Mouse (Mus musculus): ENCODE data around the gene Fermt3. TPM values are rescaled to one million over a fixed set of nuclear protein-coding genes. Genes with fewer than 3 reads are reported as not detected.

Gene Fermt3
- polyA plus RNA-seq, 1 experiment from 2014 or later, result 4.9 TPM

DNA sequence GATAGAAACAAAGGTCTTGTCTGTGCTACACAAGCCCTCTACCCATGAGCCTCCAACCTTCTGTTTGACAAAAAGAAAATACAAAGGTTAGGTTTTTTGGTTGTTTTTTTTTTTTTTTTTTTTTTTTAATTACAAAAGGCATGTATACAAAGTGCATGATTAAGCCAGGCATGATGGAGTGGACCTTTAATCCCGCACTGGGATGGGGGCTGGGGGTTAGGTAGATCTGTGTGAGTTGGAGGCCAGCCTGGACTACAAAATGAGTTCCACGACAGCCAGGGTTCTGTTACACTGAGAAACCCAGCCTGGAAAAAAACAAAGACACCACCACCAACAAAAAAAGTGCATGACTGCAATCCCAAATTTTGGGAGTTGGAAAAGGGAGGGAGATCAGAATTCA lies 21.9 kb upstream of the Fermt3 start:
- H3K4me1 ChIP-seq (ENCODE audit: control insufficient read depth, insufficient read depth, low read length), result peaks cover 13% of the 10 kb centered on the region
- no peak overlapping the region; the same call in 1 of the 2 replicates for H3K4me3 ChIP-seq (ENCODE audit: low read length)
- ATAC-seq (ENCODE audit: low FRiP score, low TSS enrichment), result no peak
- no peak overlapping the region; the same call in 1 of the 2 replicates for H3K27ac ChIP-seq (ENCODE audit: low read depth, low read length)
- 88% methylated on average over 2 of the region's 2 CpGs for WGBS
- H3K9me3 ChIP-seq (ENCODE audit: control insufficient read depth, low read length), result no peaks in the 10 kb centered on the region
- peak overlapping the region; percentile 82; the same call in 1 of the 2 replicates for H3K9ac ChIP-seq (ENCODE audit: low read depth, low read length)
- no peak overlapping the region; the same call in 1 of the 2 replicates for H3K4me2 ChIP-seq (replicated peaks; ENCODE audit: low read depth, low read length)
- no peaks in the 10 kb centered on the region; the same call in 1 of the 2 replicates for H3K36me3 ChIP-seq (ENCODE audit: control insufficient read depth, insufficient read depth, low read length)
- no peaks in the 10 kb centered on the region for H3K27me3 ChIP-seq (ENCODE audit: control insufficient read depth, insufficient read depth, low read length)

GRCm38 (mm10) chr19:7040637-7041130 lies 21.4 kb upstream of the Fermt3 start:
- no peak; the same call in 1 of the 2 replicates for ATAC-seq (ENCODE audit: low FRiP score, low TSS enrichment)
- peaks cover 1% of the 10 kb centered on the region; the same call in 1 of the 2 replicates for H3K36me3 ChIP-seq (ENCODE audit: control insufficient read depth, insufficient read depth, low read length)
- peaks cover 13% of the 10 kb centered on the region for H3K4me1 ChIP-seq (ENCODE audit: control insufficient read depth, insufficient read depth, low read length)

GRCm38 (mm10) chr19:7039841-7040636 lies 20.8 kb upstream of the Fermt3 start, which contains the start of gene Stip1:
Stip1 (minus strand) TSS chr19:7039967.
- peak within 1 kb of the TSS; percentile 85 for H3K4me3 ChIP-seq (ENCODE audit: low read length)
- under 1% methylated on average over 49 of the region's 49 CpGs for WGBS
- H3K27me3 ChIP-seq (ENCODE audit: control insufficient read depth, insufficient read depth, low read length), result no peaks in the 10 kb centered on the region
- H3K9me3 ChIP-seq (ENCODE audit: control insufficient read depth, low read length), result no peaks in the 10 kb centered on the region
- H3K36me3 ChIP-seq (ENCODE audit: control insufficient read depth, insufficient read depth, low read length), result peaks cover 8% of the 10 kb centered on the region
- peak within 1 kb of the TSS; percentile 84 for H3K4me2 ChIP-seq (replicated peaks; ENCODE audit: low read depth, low read length)
- H3K4me1 ChIP-seq (ENCODE audit: control insufficient read depth, insufficient read depth, low read length), result peaks cover 13% of the 10 kb centered on the region
- H3K9ac ChIP-seq (ENCODE audit: low read depth, low read length), result peak within 1 kb of the TSS; percentile 90
- ATAC-seq (ENCODE audit: low FRiP score, low TSS enrichment), result peak; percentile 99
- peak within 1 kb of the TSS; percentile 93 for H3K27ac ChIP-seq (ENCODE audit: low read depth, low read length)

More at GRCm38 (mm10) chr19:7040637-7041130, 21.4 kb upstream of the Fermt3 start:
- Histone ChIP-seq H3K27ac (ENCODE audit: low read depth, low read length) (peak overlapping the region; percentile 93), H3K4me3 (ENCODE audit: low read length) (peak overlapping the region; percentile 54), H3K4me2 (replicated peaks; ENCODE audit: low read depth, low read length) (peak overlapping the region; percentile 84), H3K27me3 (ENCODE audit: control insufficient read depth, insufficient read depth, low read length) (no peaks in the 10 kb centered on the region), H3K9ac (ENCODE audit: low read depth, low read length) (peak overlapping the region; percentile 82), H3K9me3 (ENCODE audit: control insufficient read depth, low read length) (no peaks in the 10 kb centered on the region)
- WGBS, result 28% methylated on average over 13 of the region's 13 CpGs

DNA sequence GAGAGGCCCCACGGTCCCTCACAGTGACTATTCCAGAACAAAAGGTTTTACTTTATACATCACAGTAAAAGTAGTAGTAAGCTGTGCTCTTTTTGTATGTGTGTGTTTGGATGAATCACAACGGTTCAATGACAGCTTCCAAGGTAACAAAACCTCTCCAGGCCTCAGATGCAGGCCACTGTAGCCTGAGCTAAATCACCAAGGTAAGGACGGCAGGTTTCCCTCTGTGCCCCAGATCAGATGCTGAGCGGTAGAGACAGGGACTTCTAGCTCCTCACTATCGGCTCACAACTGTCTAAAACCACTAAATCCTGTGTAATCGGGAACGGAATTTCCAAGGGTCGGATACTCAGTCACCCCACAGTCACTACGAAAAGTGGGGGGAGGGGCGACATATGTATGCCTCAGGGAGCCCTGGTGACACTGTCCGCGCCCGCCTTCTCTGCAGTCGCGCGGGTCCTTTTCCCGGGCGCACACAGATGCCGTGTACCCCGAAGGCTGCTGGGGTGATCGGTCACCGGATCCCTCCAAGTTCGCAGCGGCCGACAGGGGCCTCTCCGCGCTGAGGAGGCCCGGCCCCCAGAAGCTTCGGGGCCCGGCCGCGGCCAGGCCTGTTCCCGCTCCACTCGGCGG lies 19.9 kb upstream of the Fermt3 start:
- ATAC-seq (ENCODE audit: low FRiP score, low TSS enrichment), result peak; percentile 14
- WGBS, result 1% methylated on average over 35 of the region's 35 CpGs
- peak overlapping the region; percentile 85 for H3K4me3 ChIP-seq (ENCODE audit: low read length)

GRCm38 (mm10) chr19:7034006-7034405 lies 14.7 kb upstream of the Fermt3 start:
- peaks cover 64% of the 10 kb centered on the region for H3K36me3 ChIP-seq (ENCODE audit: control insufficient read depth, insufficient read depth, low read length)
- H3K9ac ChIP-seq (ENCODE audit: low read depth, low read length), result no peak overlapping the region
- 90% methylated on average over 5 of the region's 5 CpGs for WGBS
- H3K27ac ChIP-seq (ENCODE audit: low read depth, low read length), result no peak overlapping the region
- H3K27me3 ChIP-seq (ENCODE audit: control insufficient read depth, insufficient read depth, low read length), result no peaks in the 10 kb centered on the region
- ATAC-seq (ENCODE audit: low FRiP score, low TSS enrichment), result no peak
- H3K4me2 ChIP-seq (replicated peaks; ENCODE audit: low read depth, low read length), result no peak overlapping the region
- H3K4me3 ChIP-seq (ENCODE audit: low read length), result no peak overlapping the region
- H3K9me3 ChIP-seq (ENCODE audit: control insufficient read depth, low read length), result no peaks in the 10 kb centered on the region
- peaks cover 8% of the 10 kb centered on the region for H3K4me1 ChIP-seq (ENCODE audit: control insufficient read depth, insufficient read depth, low read length)

More for the DNA sequence above, 19.9 kb upstream of the Fermt3 start:
- H3K4me1 ChIP-seq (ENCODE audit: control insufficient read depth, insufficient read depth, low read length), result peaks cover 13% of the 10 kb centered on the region
- peak overlapping the region; percentile 85 for H3K27ac ChIP-seq (ENCODE audit: low read depth, low read length)
- H3K9ac ChIP-seq (ENCODE audit: low read depth, low read length), result peak overlapping the region; percentile 90
- no peaks in the 10 kb centered on the region for H3K27me3 ChIP-seq (ENCODE audit: control insufficient read depth, insufficient read depth, low read length)
- peak overlapping the region; percentile 67 for H3K4me2 ChIP-seq (replicated peaks; ENCODE audit: low read depth, low read length)
- H3K9me3 ChIP-seq (ENCODE audit: control insufficient read depth, low read length), result no peaks in the 10 kb centered on the region
- peaks cover 15% of the 10 kb centered on the region for H3K36me3 ChIP-seq (ENCODE audit: control insufficient read depth, insufficient read depth, low read length)

DNA sequence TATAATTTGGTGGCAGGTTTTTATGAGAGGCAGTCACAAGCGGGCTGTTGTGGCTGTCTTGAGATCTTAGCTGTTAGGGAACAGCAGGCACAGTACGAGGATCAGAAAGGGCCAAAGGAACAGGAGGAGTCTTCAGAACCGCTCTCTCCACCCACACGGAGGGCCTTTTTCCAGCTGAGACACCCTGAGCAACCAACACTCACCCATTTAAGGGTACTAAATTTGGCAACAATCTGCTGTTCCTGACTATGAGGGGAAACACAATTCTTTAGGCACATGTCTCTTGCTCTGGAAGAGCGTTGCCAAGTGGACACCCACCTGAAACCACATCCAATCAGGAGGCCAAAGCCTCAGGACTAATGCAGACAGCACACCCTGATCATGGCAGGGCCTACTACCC lies 10.3 kb upstream of the Fermt3 start:
- H3K27ac ChIP-seq (ENCODE audit: low read depth, low read length), result no peak overlapping the region
- 92% methylated on average over 5 of the region's 5 CpGs for WGBS

GRCm38 (mm10) chr19:7020224-7020641 lies 964 bp upstream of the Fermt3 start:
- H3K27me3 ChIP-seq (ENCODE audit: control insufficient read depth, insufficient read depth, low read length), result no peaks in the 10 kb centered on the region
- no peaks in the 10 kb centered on the region for H3K4me1 ChIP-seq (ENCODE audit: control insufficient read depth, insufficient read depth, low read length)
- H3K4me2 ChIP-seq (replicated peaks; ENCODE audit: low read depth, low read length), result no peak overlapping the region
- no peak overlapping the region for H3K9ac ChIP-seq (ENCODE audit: low read depth, low read length)
- H3K9me3 ChIP-seq (ENCODE audit: control insufficient read depth, low read length), result no peaks in the 10 kb centered on the region
- WGBS, result 53% methylated on average over 3 of the region's 3 CpGs
- H3K36me3 ChIP-seq (ENCODE audit: control insufficient read depth, insufficient read depth, low read length), result peaks cover 71% of the 10 kb centered on the region
- peak; percentile 40; the same call in 1 of the 2 replicates for ATAC-seq (ENCODE audit: low FRiP score, low TSS enrichment)
- no peak overlapping the region for H3K27ac ChIP-seq (ENCODE audit: low read depth, low read length)
- H3K4me3 ChIP-seq (ENCODE audit: low read length), result no peak overlapping the region

More for the DNA sequence above, 10.3 kb upstream of the Fermt3 start:
- Histone ChIP-seq H3K9me3 (ENCODE audit: control insufficient read depth, low read length) (no peaks in the 10 kb centered on the region), H3K9ac (ENCODE audit: low read depth, low read length) (no peak overlapping the region), H3K4me2 (replicated peaks; ENCODE audit: low read depth, low read length) (no peak overlapping the region), H3K4me1 (ENCODE audit: control insufficient read depth, insufficient read depth, low read length) (no peaks in the 10 kb centered on the region), H3K4me3 (ENCODE audit: low read length) (no peak overlapping the region), H3K27me3 (ENCODE audit: control insufficient read depth, insufficient read depth, low read length) (no peaks in the 10 kb centered on the region), H3K36me3 (ENCODE audit: control insufficient read depth, insufficient read depth, low read length) (peaks cover 95% of the 10 kb centered on the region)
- no peak for ATAC-seq (ENCODE audit: low FRiP score, low TSS enrichment)

GRCm38 (mm10) chr19:7018546-7018945 lies 723 bp downstream of the Fermt3 start:
- Histone ChIP-seq H3K4me2 (replicated peaks; ENCODE audit: low read depth, low read length) (no peak overlapping the region), H3K9me3 (ENCODE audit: control insufficient read depth, low read length) (no peaks in the 10 kb centered on the region), H3K4me1 (ENCODE audit: control insufficient read depth, insufficient read depth, low read length) (no peaks in the 10 kb centered on the region), H3K36me3 (ENCODE audit: control insufficient read depth, insufficient read depth, low read length) (peaks cover 54% of the 10 kb centered on the region), H3K27me3 (ENCODE audit: control insufficient read depth, insufficient read depth, low read length) (no peaks in the 10 kb centered on the region), H3K4me3 (ENCODE audit: low read length) (no peak overlapping the region), H3K27ac (ENCODE audit: low read depth, low read length) (no peak overlapping the region), H3K9ac (ENCODE audit: low read depth, low read length) (no peak overlapping the region)
- WGBS, result 89% methylated on average over 11 of the region's 11 CpGs
- ATAC-seq (ENCODE audit: low FRiP score, low TSS enrichment), result no peak

All from kidney, embryonic 14.5 days (tissue).